Mouse (Mus musculus) cerebellum, adult 2 months (tissue): ENCODE measurements around the gene Tmem178b.

Source experiments
- CTCF ChIP-seq: fragments of 200-500 bp; IDR thresholded peaks from 2 replicates; pipeline ENCODE4 v1.5.1; 2011; ENCODE audit warnings: low read depth, mild to moderate bottlenecking, control low read depth, low read length, moderate library complexity, borderline replicate concordance; ENCODE audit not compliant: insufficient read depth
- POLR2A ChIP-seq: fragments of 200-500 bp; IDR thresholded peaks from 2 replicates; pipeline ENCODE4 v1.6.1; 2011; ENCODE audit warnings: low read length, control low read depth, borderline replicate concordance; ENCODE audit not compliant: insufficient read depth

DNA sequence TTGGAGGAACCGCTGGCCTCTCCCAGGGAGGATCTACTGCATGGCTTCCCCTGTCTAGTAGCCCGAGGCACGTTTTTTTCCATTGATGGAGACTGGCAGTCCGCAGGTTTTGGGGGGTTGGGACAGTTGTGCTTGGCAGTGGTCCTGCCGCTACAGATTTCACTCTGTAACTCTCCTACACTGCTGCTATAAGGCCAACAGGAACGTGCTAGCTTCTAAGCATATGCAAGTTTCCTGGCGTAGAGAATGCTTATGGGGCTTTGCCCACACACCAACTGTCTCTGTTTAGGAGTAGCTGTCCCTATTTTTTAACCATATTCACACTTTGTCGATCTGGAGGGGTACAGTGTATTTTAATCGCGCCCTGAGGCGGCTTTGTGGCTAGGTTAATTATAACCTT is 30.8 kb downstream of the Tmem178b start:
- TF ChIP-seq POLR2A, result no peak
- TF ChIP-seq CTCF, result no peak
